Mouse (Mus musculus) G1E (cell line): Measurements from ENCODE around the gene Grxcr1.

Experiments used
- CTCF ChIP-seq: IDR thresholded peaks from 2 replicates; pipeline ENCODE4 v1.5.1; 2012; ENCODE audit warnings: low read depth, low read length, inconsistent platforms, mixed read lengths
- GATA1 ChIP-seq: IDR thresholded peaks from 2 replicates; pipeline ENCODE4 v1.6.1; 2012; ENCODE audit warnings: borderline replicate concordance, low read length, inconsistent platforms, mixed read lengths
- POLR2AphosphoS5 ChIP-seq: IDR thresholded peaks from 2 replicates; pipeline ENCODE4 v1.6.1; 2012; ENCODE audit warnings: low read depth, low read length, inconsistent platforms; ENCODE audit not compliant: insufficient replicate concordance
- TAL1 ChIP-seq: conservative IDR thresholded peaks from 2 replicates; pipeline ENCODE4 v1.6.1; 2012; ENCODE audit warnings: low read depth, low read length, inconsistent platforms, mixed read lengths

DNA sequence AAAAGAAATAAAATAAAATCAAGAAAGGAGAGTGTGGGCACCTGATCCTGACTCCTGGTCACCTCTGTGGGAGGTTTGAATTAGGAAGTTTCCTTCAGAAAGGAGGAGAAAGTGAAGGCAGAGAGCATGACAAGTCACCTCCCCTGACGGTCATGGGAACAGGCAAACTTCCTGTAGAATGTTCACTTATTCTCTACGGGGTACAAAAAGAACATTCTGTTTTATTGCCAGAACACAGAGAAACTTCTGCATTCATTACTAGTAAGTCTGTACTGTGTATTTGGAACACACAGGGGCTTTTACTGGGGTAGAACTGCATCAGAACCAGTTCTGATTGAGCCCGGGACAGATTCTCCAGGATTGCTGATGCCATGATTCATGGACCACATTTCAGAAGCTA lies 55.5 kb downstream of the Grxcr1 start:
- no peak for TF ChIP-seq CTCF
- no peak for TF ChIP-seq POLR2AphosphoS5
- no peak for TF ChIP-seq GATA1
- no peak for TF ChIP-seq TAL1
